Mouse (Mus musculus): Measurements from ENCODE around the gene Tbc1d15.

DNA sequence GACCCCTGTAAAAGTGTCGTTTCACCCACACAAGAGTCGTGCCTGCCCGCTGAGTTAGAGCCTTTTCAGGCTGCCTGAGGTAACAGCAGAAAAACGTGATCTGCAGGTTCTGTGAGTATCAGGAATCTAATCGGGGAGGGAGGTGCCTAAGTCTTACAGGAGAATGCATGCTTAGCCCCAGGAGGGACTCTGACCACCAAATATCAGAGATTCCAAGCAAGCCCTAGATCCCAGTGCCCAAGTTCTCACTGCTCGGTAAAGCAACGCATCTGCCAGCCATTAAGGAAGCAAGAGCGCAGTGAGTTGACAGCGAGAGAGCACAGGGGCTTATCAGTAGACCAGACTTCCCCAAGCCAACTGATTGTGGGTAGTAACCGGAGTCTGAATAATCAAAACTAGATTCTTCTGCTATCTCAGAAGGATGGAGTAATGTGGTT, 1.1 kb upstream of the Tbc1d15 start:
- no peak for TF ChIP-seq CTCF (IDR thresholded peaks at IDR 0.05; ENCODE audit: control insufficient read depth, insufficient read depth, low read length)
- TF ChIP-seq POLR2A (IDR thresholded peaks at IDR 0.05; ENCODE audit: borderline replicate concordance, control insufficient read depth, low read depth, low read length), result no peak

Measured in bone marrow, adult 2 months (tissue).